Mouse (Mus musculus) kidney, postnatal 4 days (tissue): ENCODE data around the gene Gpnmb.
A peak's percentile ranks its signal among the peaks of the same experiment; 100 is the strongest.

ENCODE experiments used
- DNase-seq, 2 experiments: peaks; one replicate each; pipeline ENCODE4 v3.0.0; 2021; ENCODE audit warnings: mixed read lengths in 2 of 2

The Gpnmb gene

GRCm38 (mm10) chr6:49036275-49037267, at the start of gene Gpnmb:
TSS of gene Gpnmb (plus strand) at chr6:49036546.
- DNase-seq: peak; percentile 22 to 37

- no peak for DNase-seq
Observed at GRCm38 (mm10) chr6:48989971-48990370, 46.4 kb upstream of the Gpnmb start.

- peak in 1 of 2 experiments; percentile 15 for DNase-seq
Observed at GRCm38 (mm10) chr6:48991991-48992390, 44.4 kb upstream of the Gpnmb start.

GRCm38 (mm10) chr6:48998186-48998585, 38.2 kb upstream of the Gpnmb start:
- no peak for DNase-seq

- DNase-seq: no peak
Observed at GRCm38 (mm10) chr6:48998796-48999195, 37.5 kb upstream of the Gpnmb start.

GRCm38 (mm10) chr6:49003381-49003780, 33.0 kb upstream of the Gpnmb start:
- peak; percentile 17 to 30 for DNase-seq

- DNase-seq: peak; percentile 76 to 82
Observed at GRCm38 (mm10) chr6:49007981-49008380, 28.4 kb upstream of the Gpnmb start.

- DNase-seq: peak; percentile 14 to 16
Observed at GRCm38 (mm10) chr6:49008420-49009160, 27.8 kb upstream of the Gpnmb start.

- DNase-seq: no peak
Observed at GRCm38 (mm10) chr6:49009161-49009555, 27.2 kb upstream of the Gpnmb start.

GRCm38 (mm10) chr6:49009665-49010064, 26.7 kb upstream of the Gpnmb start:
- peak in 1 of 2 experiments; percentile 14 for DNase-seq

- DNase-seq: no peak
Observed at GRCm38 (mm10) chr6:49011191-49011590, 25.2 kb upstream of the Gpnmb start.

- no peak for DNase-seq
Observed at GRCm38 (mm10) chr6:49013023-49013422, 23.3 kb upstream of the Gpnmb start.

GRCm38 (mm10) chr6:49013458-49013857, 22.9 kb upstream of the Gpnmb start:
- no peak for DNase-seq

GRCm38 (mm10) chr6:49017150-49017549, 19.2 kb upstream of the Gpnmb start:
- DNase-seq: peak in 1 of 2 experiments; percentile 12

GRCm38 (mm10) chr6:49019341-49019740, 17.0 kb upstream of the Gpnmb start:
- no peak for DNase-seq

- no peak for DNase-seq
Observed at GRCm38 (mm10) chr6:49021141-49022012, 15.0 kb upstream of the Gpnmb start.

- DNase-seq: no peak
Observed at GRCm38 (mm10) chr6:49022384-49022783, 14.0 kb upstream of the Gpnmb start.

- DNase-seq: no peak
Observed at GRCm38 (mm10) chr6:49023315-49023714, 13.0 kb upstream of the Gpnmb start.

- DNase-seq: no peak
Observed at GRCm38 (mm10) chr6:49025290-49025689, 11.1 kb upstream of the Gpnmb start.

- DNase-seq: no peak
Observed at GRCm38 (mm10) chr6:49026496-49026895, 9.8 kb upstream of the Gpnmb start.

GRCm38 (mm10) chr6:49028019-49028418, 8.3 kb upstream of the Gpnmb start:
- no peak for DNase-seq

- DNase-seq: no peak
Observed at GRCm38 (mm10) chr6:49028708-49029107, 7.6 kb upstream of the Gpnmb start.

- DNase-seq: no peak
Observed at GRCm38 (mm10) chr6:49031230-49031629, 5.1 kb upstream of the Gpnmb start.
